Mouse (Mus musculus): ENCODE results near the gene Cyp27a1.

Gene Cyp27a1

DNA sequence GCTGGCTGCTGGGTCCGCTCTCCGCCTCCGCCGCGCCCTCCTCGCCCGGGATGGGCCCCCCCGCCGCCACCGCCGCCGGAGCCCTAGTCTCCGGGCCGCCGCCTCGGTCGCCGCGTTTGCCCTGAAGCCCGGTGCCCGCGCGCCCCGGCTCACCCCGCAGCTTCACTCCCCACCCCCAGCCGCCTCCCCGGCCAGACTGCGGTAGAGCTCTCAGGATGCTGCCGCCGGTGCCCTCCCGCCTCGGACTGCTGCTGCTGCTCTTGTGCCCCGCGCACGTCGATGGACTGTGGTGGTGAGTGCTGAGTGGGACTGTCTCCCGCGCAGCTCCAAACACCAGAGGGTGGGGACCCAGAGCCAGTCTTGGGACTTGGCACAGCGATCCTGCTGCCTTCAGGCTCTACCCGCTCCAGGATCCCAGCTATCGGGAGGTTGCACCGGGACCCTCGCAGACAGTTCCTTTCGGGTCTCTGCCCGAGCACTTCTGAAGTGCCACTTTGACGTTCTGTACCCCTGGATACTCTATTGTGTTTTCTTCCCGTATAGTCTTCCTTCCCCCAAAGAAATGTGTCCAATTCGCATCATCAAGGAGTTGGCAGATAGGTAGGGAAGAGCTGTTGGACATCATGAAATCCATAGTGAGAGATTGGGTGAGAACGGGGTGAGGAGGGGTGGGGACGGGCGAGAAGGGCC is 58.7 kb downstream of the Cyp27a1 start:
- no peak for DNase-seq (ENCODE audit: low spot score)

GRCm38 (mm10) chr1:74773136-74773535 is 59.8 kb downstream of the Cyp27a1 start:
- DNase-seq (ENCODE audit: low spot score) = peak; percentile 56

- DNase-seq (ENCODE audit: low spot score) = no peak
Observed at GRCm38 (mm10) chr1:74774062-74774461, 60.7 kb downstream of the Cyp27a1 start.

DNA sequence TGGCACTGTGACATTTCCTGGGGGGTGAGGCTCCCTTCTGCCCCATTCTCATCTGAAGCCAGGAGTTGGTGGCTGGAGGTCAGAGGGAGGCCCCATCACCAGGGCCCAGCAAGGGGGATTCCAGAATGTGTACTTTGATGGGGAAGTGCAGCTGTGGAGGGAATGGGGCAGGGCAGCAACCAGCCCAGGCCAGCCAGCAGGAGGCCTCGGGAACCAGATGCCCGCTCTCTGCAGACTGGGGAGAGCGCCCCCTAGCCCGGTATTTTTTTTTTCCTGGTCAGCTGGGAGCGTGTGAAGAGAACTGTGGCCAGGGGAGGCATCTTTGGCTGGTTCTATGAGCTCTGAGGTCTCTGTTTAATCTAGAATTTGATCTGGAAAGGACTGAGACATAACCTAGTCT is 62.4 kb downstream of the Cyp27a1 start:
- peak; percentile 51 for DNase-seq (ENCODE audit: low spot score)

DNA sequence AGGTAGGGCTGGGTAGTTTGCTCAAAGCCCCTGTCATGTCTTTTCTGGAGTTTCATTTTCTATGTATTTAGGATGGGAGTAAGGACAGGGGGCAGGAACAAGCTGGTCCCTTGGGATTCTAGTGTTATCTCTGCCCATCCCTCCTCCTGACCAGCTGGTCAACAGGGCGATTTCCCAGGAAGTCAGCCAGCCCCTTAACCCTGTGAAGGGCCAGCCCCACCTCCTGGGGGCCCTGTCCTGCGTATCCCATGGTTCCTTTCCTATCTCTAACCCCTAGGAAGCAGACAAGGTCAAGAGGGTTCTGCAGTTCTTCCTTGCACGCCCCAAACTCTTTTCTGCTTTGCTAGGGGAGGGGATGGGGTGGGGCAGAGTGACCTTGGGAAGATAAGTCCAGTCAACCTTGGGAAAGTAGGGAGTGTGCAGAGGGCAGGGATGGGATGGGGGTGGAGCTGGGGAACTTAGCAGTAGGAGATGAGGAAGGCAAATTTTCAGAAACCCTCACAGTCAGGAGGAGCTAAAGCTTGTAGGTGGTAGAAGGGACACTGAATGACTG is 65.6 kb downstream of the Cyp27a1 start:
- no peak for DNase-seq (ENCODE audit: low spot score)

GRCm38 (mm10) chr1:74782045-74782444 is 68.7 kb downstream of the Cyp27a1 start:
- no peak for DNase-seq (ENCODE audit: low spot score)

GRCm38 (mm10) chr1:74783554-74783953 is 70.2 kb downstream of the Cyp27a1 start:
- no peak for DNase-seq (ENCODE audit: low spot score)

DNA sequence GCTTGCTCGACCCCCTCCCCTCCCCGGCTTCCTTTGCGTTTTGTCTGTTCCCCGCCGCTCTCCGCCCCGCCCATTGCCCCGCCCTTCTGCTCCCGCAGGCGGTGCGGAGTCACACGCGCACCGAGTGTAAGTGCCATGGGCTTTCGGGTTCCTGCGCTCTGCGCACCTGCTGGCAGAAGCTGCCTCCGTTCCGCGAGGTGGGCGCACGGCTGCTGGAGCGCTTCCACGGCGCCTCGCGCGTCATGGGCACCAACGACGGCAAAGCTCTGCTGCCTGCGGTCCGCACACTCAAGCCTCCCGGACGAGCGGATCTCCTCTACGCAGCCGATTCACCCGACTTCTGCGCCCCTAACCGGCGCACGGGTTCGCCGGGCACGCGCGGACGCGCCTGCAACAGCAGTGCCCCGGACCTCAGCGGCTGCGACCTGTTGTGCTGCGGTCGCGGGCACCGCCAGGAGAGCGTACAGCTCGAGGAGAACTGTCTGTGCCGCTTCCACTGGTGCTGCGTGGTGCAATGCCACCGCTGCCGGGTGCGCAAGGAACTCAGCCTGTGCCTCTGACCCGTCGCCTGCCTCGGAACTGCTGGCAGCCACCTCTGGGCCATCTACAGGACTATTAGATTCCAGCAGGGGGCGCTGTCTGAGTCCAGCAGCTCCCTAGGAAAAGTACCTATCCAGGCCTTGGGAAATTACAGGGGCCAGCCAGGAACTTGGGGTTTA is 70.8 kb downstream of the Cyp27a1 start:
- DNase-seq (ENCODE audit: low spot score) = peak; percentile 73

Data from urinary bladder, postnatal 25 days (tissue).